Mouse (Mus musculus): ENCODE measurements around the gene Lgmn. TPM values are rescaled to one million over a fixed set of nuclear protein-coding genes. Genes with fewer than 3 reads are reported as not detected.

Lgmn gene
- polyA plus RNA-seq, 1 experiment from 2014 or later = 95.4 TPM

- WGBS = 74% methylated on average over 7 of the region's 7 CpGs
- Histone ChIP-seq H3K27ac (ENCODE audit: low read depth, low read length) (no peak overlapping the region), H3K27me3 (ENCODE audit: control insufficient read depth, insufficient read depth, low read length) (no peaks in the 10 kb centered on the region), H3K9me3 (ENCODE audit: control insufficient read depth, low read length) (no peaks in the 10 kb centered on the region), H3K36me3 (ENCODE audit: control insufficient read depth, insufficient read depth, low read length) (no peaks in the 10 kb centered on the region), H3K4me1 (ENCODE audit: control insufficient read depth, insufficient read depth, low read length) (no peaks in the 10 kb centered on the region), H3K4me2 (replicated peaks; ENCODE audit: low read depth, low read length) (no peak overlapping the region), H3K4me3 (ENCODE audit: low read length) (no peak overlapping the region), H3K9ac (ENCODE audit: low read depth, low read length) (no peak overlapping the region)
- no peak for ATAC-seq (ENCODE audit: low FRiP score, low TSS enrichment)
Observed at GRCm38 (mm10) chr12:102456467-102457193, 17.0 kb upstream of the Lgmn start.

- H3K4me1 ChIP-seq (ENCODE audit: control insufficient read depth, insufficient read depth, low read length) = no peaks in the 10 kb centered on the region
- no peaks in the 10 kb centered on the region for H3K36me3 ChIP-seq (ENCODE audit: control insufficient read depth, insufficient read depth, low read length)
- H3K4me3 ChIP-seq (ENCODE audit: low read length) = no peak overlapping the region
- no peak overlapping the region for H3K4me2 ChIP-seq (replicated peaks; ENCODE audit: low read depth, low read length)
- no peak overlapping the region for H3K9ac ChIP-seq (ENCODE audit: low read depth, low read length)
- H3K27ac ChIP-seq (ENCODE audit: low read depth, low read length) = no peak overlapping the region
- WGBS = 20% methylated on average over 6 of the region's 6 CpGs
- no peaks in the 10 kb centered on the region for H3K27me3 ChIP-seq (ENCODE audit: control insufficient read depth, insufficient read depth, low read length)
- H3K9me3 ChIP-seq (ENCODE audit: control insufficient read depth, low read length) = no peaks in the 10 kb centered on the region
- ATAC-seq (ENCODE audit: low FRiP score, low TSS enrichment) = no peak
Observed at GRCm38 (mm10) chr12:102453581-102453980, 14.0 kb upstream of the Lgmn start.

DNA sequence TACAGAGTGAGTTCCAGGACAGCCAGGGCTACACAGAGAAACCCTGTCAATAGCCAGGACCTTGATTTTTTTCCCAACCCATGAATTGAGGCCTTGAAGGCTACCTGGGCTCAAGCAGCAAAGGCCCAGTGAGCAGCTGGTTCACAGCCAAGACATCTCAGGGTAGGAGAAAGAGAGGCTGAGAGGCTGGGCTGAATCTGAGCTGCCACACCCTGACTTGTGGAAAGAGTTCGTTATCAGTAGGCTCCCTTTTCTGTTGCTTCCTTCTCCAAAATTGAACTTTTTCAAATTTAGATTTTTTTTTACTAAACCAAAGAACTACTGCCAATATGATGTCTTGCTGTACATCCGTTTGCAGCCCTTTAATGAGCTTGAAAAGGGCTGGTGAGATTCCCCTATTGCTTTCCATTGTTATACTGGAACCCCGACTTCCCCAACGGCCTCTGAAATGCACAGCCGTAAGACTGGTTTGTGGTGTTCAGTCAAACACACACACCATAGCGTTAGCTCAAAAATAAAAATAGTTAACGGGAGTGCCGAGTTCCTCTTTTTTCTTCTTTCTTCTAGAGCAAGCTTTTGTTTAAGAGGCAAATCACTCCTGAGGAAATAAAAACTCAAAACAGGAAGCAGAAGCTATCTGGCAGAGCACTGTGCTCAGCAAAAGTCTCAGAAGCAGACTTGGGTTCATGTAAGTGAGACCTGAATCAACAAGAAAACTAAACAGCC is 11.7 kb upstream of the Lgmn start:
- Histone ChIP-seq H3K4me3 (ENCODE audit: low read length) (no peak overlapping the region), H3K4me1 (ENCODE audit: control insufficient read depth, insufficient read depth, low read length) (no peaks in the 10 kb centered on the region), H3K9me3 (ENCODE audit: control insufficient read depth, low read length) (no peaks in the 10 kb centered on the region), H3K27me3 (ENCODE audit: control insufficient read depth, insufficient read depth, low read length) (no peaks in the 10 kb centered on the region), H3K36me3 (ENCODE audit: control insufficient read depth, insufficient read depth, low read length) (no peaks in the 10 kb centered on the region), H3K4me2 (replicated peaks; ENCODE audit: low read depth, low read length) (no peak overlapping the region), H3K9ac (ENCODE audit: low read depth, low read length) (no peak overlapping the region), H3K27ac (ENCODE audit: low read depth, low read length) (no peak overlapping the region)
- 78% methylated on average over 8 of the region's 8 CpGs for WGBS
- ATAC-seq (ENCODE audit: low FRiP score, low TSS enrichment) = no peak

DNA sequence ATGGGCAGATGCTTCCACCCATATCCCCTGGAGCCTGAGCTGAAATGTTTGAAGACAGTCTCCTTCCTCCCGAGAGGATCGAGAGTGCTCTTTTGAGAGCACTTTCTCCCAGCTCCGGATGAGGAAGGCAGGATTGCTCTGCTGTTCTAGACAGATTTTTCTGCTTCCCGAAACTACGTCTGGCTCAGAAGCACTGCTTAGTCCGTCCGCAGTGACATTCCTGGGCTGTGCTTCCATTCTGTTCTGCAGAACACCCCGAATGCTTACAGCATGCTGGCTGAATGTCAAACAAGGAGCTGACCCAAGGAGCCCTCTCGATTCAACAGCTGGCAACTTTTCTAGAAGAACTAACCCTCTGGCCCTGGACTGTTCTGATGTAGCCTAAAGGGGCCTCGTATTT is 10.8 kb upstream of the Lgmn start:
- no peak overlapping the region for H3K4me2 ChIP-seq (replicated peaks; ENCODE audit: low read depth, low read length)
- no peaks in the 10 kb centered on the region for H3K4me1 ChIP-seq (ENCODE audit: control insufficient read depth, insufficient read depth, low read length)
- WGBS = 68% methylated on average over 10 of the region's 10 CpGs
- ATAC-seq (ENCODE audit: low FRiP score, low TSS enrichment) = no peak
- H3K27ac ChIP-seq (ENCODE audit: low read depth, low read length) = no peak overlapping the region
- no peaks in the 10 kb centered on the region for H3K27me3 ChIP-seq (ENCODE audit: control insufficient read depth, insufficient read depth, low read length)
- 0 out of 2 replicates have a peak overlapping the region, but pooled peaks have one; percentile 4 for H3K9ac ChIP-seq (ENCODE audit: low read depth, low read length)
- no peak overlapping the region for H3K4me3 ChIP-seq (ENCODE audit: low read length)
- H3K36me3 ChIP-seq (ENCODE audit: control insufficient read depth, insufficient read depth, low read length) = no peaks in the 10 kb centered on the region
- H3K9me3 ChIP-seq (ENCODE audit: control insufficient read depth, low read length) = no peaks in the 10 kb centered on the region

DNA sequence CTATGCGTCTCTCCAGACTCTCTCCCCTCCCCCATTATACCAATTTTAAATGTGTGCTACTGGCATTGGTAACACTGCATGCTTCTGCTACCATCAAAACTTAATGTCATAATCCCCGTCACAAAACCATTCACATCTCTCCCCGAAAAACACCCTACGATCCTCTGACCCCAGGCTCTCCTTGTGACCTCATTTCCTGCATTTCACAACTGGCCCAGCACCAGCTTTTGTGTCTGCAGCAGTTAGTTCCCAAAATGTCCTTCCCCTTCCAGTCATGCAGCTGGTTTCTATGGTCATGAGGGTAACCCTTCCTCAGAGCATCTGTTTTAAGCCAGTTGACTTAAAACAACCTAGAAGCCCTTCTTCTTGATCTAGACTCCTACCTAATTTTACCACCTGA is 5.8 kb upstream of the Lgmn start:
- Histone ChIP-seq H3K4me3 (ENCODE audit: low read length) (no peak overlapping the region), H3K27me3 (ENCODE audit: control insufficient read depth, insufficient read depth, low read length) (no peaks in the 10 kb centered on the region), H3K4me2 (replicated peaks; ENCODE audit: low read depth, low read length) (no peak overlapping the region), H3K36me3 (ENCODE audit: control insufficient read depth, insufficient read depth, low read length) (no peaks in the 10 kb centered on the region), H3K27ac (ENCODE audit: low read depth, low read length) (no peak overlapping the region), H3K9ac (ENCODE audit: low read depth, low read length) (no peak overlapping the region), H3K9me3 (ENCODE audit: control insufficient read depth, low read length) (no peaks in the 10 kb centered on the region), H3K4me1 (ENCODE audit: control insufficient read depth, insufficient read depth, low read length) (no peaks in the 10 kb centered on the region)
- 75% methylated on average over 4 of the region's 4 CpGs for WGBS
- no peak for ATAC-seq (ENCODE audit: low FRiP score, low TSS enrichment)

- Histone ChIP-seq H3K4me3 (ENCODE audit: low read length) (no peak overlapping the region), H3K9me3 (ENCODE audit: control insufficient read depth, low read length) (no peaks in the 10 kb centered on the region), H3K27me3 (ENCODE audit: control insufficient read depth, insufficient read depth, low read length) (no peaks in the 10 kb centered on the region), H3K36me3 (ENCODE audit: control insufficient read depth, insufficient read depth, low read length) (no peaks in the 10 kb centered on the region), H3K9ac (ENCODE audit: low read depth, low read length) (no peak overlapping the region), H3K27ac (ENCODE audit: low read depth, low read length) (no peak overlapping the region), H3K4me1 (ENCODE audit: control insufficient read depth, insufficient read depth, low read length) (peaks cover 10% of the 10 kb centered on the region), H3K4me2 (replicated peaks; ENCODE audit: low read depth, low read length) (no peak overlapping the region)
- no peak for ATAC-seq (ENCODE audit: low FRiP score, low TSS enrichment)
- WGBS = 84% methylated on average over 5 of the region's 5 CpGs
Observed at GRCm38 (mm10) chr12:102443676-102444075, 4.1 kb upstream of the Lgmn start.

DNA sequence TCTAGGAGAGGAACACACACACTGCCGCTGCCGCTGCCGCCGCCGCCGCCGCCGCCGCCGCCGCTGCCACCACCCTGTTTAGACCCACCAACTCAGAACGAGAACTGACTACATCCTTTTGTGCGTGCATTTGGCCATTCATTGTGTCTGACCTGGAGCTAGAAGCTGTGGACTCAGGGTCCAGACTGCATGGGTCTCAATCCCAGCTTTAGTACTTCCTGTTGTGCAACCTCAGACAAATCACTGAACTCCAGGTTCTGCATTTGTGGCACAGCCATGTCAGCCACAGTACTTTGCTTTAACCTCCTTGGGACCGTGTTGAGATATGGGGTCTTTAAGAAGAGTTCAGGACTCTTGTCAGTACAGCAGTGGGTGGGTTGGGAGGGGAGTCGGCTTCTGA is 3.0 kb upstream of the Lgmn start:
- 86% methylated on average over 15 of the region's 15 CpGs for WGBS
- Histone ChIP-seq H3K4me3 (ENCODE audit: low read length) (no peak overlapping the region), H3K36me3 (ENCODE audit: control insufficient read depth, insufficient read depth, low read length) (no peaks in the 10 kb centered on the region), H3K4me2 (replicated peaks; ENCODE audit: low read depth, low read length) (no peak overlapping the region), H3K9me3 (ENCODE audit: control insufficient read depth, low read length) (no peaks in the 10 kb centered on the region), H3K4me1 (ENCODE audit: control insufficient read depth, insufficient read depth, low read length) (peaks cover 11% of the 10 kb centered on the region), H3K27ac (ENCODE audit: low read depth, low read length) (no peak overlapping the region), H3K9ac (ENCODE audit: low read depth, low read length) (no peak overlapping the region), H3K27me3 (ENCODE audit: control insufficient read depth, insufficient read depth, low read length) (no peaks in the 10 kb centered on the region)
- no peak for ATAC-seq (ENCODE audit: low FRiP score, low TSS enrichment)

DNA sequence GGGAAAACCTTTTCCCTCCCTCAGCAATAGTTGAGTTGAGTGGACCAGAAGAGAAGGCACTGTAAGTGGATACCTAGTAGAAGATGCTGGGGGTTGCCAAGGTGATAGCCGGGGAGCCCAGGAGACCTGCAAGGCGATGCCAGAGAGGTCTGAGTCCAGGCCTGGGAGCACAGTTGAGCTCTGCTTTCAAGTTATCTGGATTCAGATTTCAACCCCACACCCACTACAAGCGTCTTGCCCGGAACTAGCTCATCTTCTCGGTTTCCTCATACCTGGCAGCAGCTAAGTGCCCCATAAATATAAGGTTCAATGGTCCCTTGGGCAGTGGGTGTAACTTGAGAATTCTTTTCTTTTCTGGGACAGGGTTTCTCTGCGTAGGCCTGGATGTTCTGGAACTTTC is 1.5 kb upstream of the Lgmn start:
- WGBS = 43% methylated on average over 6 of the region's 6 CpGs
- no peak overlapping the region for H3K9ac ChIP-seq (ENCODE audit: low read depth, low read length)
- no peaks in the 10 kb centered on the region for H3K36me3 ChIP-seq (ENCODE audit: control insufficient read depth, insufficient read depth, low read length)
- H3K9me3 ChIP-seq (ENCODE audit: control insufficient read depth, low read length) = no peaks in the 10 kb centered on the region
- no peaks in the 10 kb centered on the region for H3K27me3 ChIP-seq (ENCODE audit: control insufficient read depth, insufficient read depth, low read length)
- 0 out of 2 replicates have a peak overlapping the region, but pooled peaks have one; percentile 11 for H3K27ac ChIP-seq (ENCODE audit: low read depth, low read length)
- no peak overlapping the region for H3K4me2 ChIP-seq (replicated peaks; ENCODE audit: low read depth, low read length)
- no peak for ATAC-seq (ENCODE audit: low FRiP score, low TSS enrichment)
- H3K4me1 ChIP-seq (ENCODE audit: control insufficient read depth, insufficient read depth, low read length) = peaks cover 11% of the 10 kb centered on the region
- no peak overlapping the region for H3K4me3 ChIP-seq (ENCODE audit: low read length)

DNA sequence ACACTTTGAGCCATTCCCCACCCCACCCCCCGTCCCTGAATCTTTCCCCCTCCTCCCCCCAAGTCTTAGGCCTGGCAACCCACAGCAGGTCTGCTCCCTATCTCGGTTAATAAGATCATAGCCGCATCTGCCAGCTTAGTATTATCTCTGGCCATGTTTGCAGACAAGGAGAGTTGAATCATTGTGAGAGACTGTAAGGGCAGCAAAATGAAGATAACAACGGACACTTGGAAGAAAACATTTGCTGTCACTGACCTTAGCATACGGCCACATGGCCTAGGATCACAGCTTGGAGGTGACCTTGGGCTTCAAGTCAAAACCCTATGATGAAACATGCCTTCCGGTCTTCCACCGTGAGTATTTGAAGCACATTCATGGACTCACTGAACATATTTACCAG is 938 bp upstream of the Lgmn start:
- Histone ChIP-seq H3K4me2 (replicated peaks; ENCODE audit: low read depth, low read length) (no peak overlapping the region), H3K36me3 (ENCODE audit: control insufficient read depth, insufficient read depth, low read length) (no peaks in the 10 kb centered on the region), H3K4me1 (ENCODE audit: control insufficient read depth, insufficient read depth, low read length) (peaks cover 11% of the 10 kb centered on the region), H3K9ac (ENCODE audit: low read depth, low read length) (no peak overlapping the region), H3K9me3 (ENCODE audit: control insufficient read depth, low read length) (no peaks in the 10 kb centered on the region), H3K27ac (ENCODE audit: low read depth, low read length) (no peak overlapping the region), H3K4me3 (ENCODE audit: low read length) (no peak overlapping the region), H3K27me3 (ENCODE audit: control insufficient read depth, insufficient read depth, low read length) (no peaks in the 10 kb centered on the region)
- ATAC-seq (ENCODE audit: low FRiP score, low TSS enrichment) = no peak
- 88% methylated on average over 7 of the region's 7 CpGs for WGBS

Measured in kidney, embryonic 14.5 days (tissue).